Mouse (Mus musculus): ENCODE results near the gene Kpna6.

GRCm38 (mm10) chr4:129640101-129640637 lies 32.4 kb downstream of the Kpna6 start:
- no peak for TF ChIP-seq CTCF (IDR thresholded peaks at IDR 0.05; ENCODE audit: low read depth, low read length)
- no peak for TF ChIP-seq GATA1 (IDR thresholded peaks at IDR 0.05; ENCODE audit: borderline replicate concordance, low read length)
- TF ChIP-seq POLR2AphosphoS5 (IDR thresholded peaks at IDR 0.05; ENCODE audit: insufficient replicate concordance, low read depth, low read length) = no peak
- TF ChIP-seq TAL1 (conservative IDR thresholded peaks at IDR 0.05; ENCODE audit: low read depth, low read length) = no peak
- no peak for TF ChIP-seq GATA2 (IDR thresholded peaks at IDR 0.05; ENCODE audit: borderline replicate concordance, low read depth, low read length)

Measured in G1E (cell line).